Mouse (Mus musculus): ENCODE results near the gene Srek1ip1. TPM values are rescaled to one million over a fixed set of nuclear protein-coding genes. Genes with fewer than 3 reads are reported as not detected.

Gene Srek1ip1
- polyA plus RNA-seq (2015; fragmentation: Nextera tagmentation; extraction: Ambion mirVana) = 12.9 and 16.4 TPM in 2 replicates

- WGBS = 94% methylated on average over 11 of the region's 11 CpGs
- no peak for ATAC-seq (ENCODE audit: low FRiP score)
- Histone ChIP-seq H3K9ac (replicated peaks) (no peak within 1 kb of the TSS), H3K4me1 (no peaks in the 10 kb centered on the region), H3K36me3 (peaks cover 11% of the 10 kb centered on the region; the same call in 1 of the 2 replicates), H3K27me3 (replicated peaks) (no peaks in the 10 kb centered on the region), H3K4me2 (no peak within 1 kb of the TSS), H3K9me3 (replicated peaks) (no peaks in the 10 kb centered on the region), H3K27ac (replicated peaks) (no peak within 1 kb of the TSS), H3K4me3 (replicated peaks) (no peak within 1 kb of the TSS)
Observed at GRCm38 (mm10) chr13:104792184-104792583, at the start of gene Srek1ip1. TSS of gene Srek1ip1 (plus strand) at chr13:104792484.

GRCm38 (mm10) chr13:104742866-104743265 is 49.4 kb upstream of the Srek1ip1 start:
- no peak for ATAC-seq (ENCODE audit: low FRiP score)
- no peak overlapping the region for H3K27ac ChIP-seq (replicated peaks)
- no peaks in the 10 kb centered on the region for H3K4me1 ChIP-seq
- WGBS = 88% methylated on average over 4 of the region's 4 CpGs
- no peak overlapping the region for H3K4me2 ChIP-seq
- no peaks in the 10 kb centered on the region for H3K27me3 ChIP-seq (replicated peaks)
- no peak overlapping the region for H3K9ac ChIP-seq (replicated peaks)
- H3K9me3 ChIP-seq (replicated peaks) = no peaks in the 10 kb centered on the region
- H3K4me3 ChIP-seq (replicated peaks) = no peak overlapping the region
- H3K36me3 ChIP-seq = no peaks in the 10 kb centered on the region

- no peak for ATAC-seq (ENCODE audit: low FRiP score)
- no peaks in the 10 kb centered on the region for H3K36me3 ChIP-seq
- H3K9me3 ChIP-seq (replicated peaks) = no peaks in the 10 kb centered on the region
- no peak overlapping the region for H3K9ac ChIP-seq (replicated peaks)
- H3K4me3 ChIP-seq (replicated peaks) = no peak overlapping the region
- no peaks in the 10 kb centered on the region for H3K27me3 ChIP-seq (replicated peaks)
- no peaks in the 10 kb centered on the region for H3K4me1 ChIP-seq
- H3K27ac ChIP-seq (replicated peaks) = no peak overlapping the region
- H3K4me2 ChIP-seq = no peak overlapping the region
Observed at GRCm38 (mm10) chr13:104747032-104747431, 45.3 kb upstream of the Srek1ip1 start.

- Histone ChIP-seq H3K4me3 (replicated peaks) (no peak overlapping the region), H3K4me1 (no peaks in the 10 kb centered on the region), H3K9me3 (replicated peaks) (no peaks in the 10 kb centered on the region), H3K27ac (replicated peaks) (no peak overlapping the region), H3K9ac (replicated peaks) (no peak overlapping the region), H3K36me3 (no peaks in the 10 kb centered on the region), H3K4me2 (no peak overlapping the region), H3K27me3 (replicated peaks) (no peaks in the 10 kb centered on the region)
- WGBS = 100% methylated on average over 1 of the region's 1 CpGs
- no peak for ATAC-seq (ENCODE audit: low FRiP score)
Observed at GRCm38 (mm10) chr13:104759381-104759780, 32.9 kb upstream of the Srek1ip1 start.

- Histone ChIP-seq H3K4me2 (no peak overlapping the region), H3K27ac (replicated peaks) (no peak overlapping the region), H3K27me3 (replicated peaks) (no peaks in the 10 kb centered on the region), H3K4me1 (no peaks in the 10 kb centered on the region), H3K36me3 (no peaks in the 10 kb centered on the region), H3K9ac (replicated peaks) (no peak overlapping the region), H3K9me3 (replicated peaks) (no peaks in the 10 kb centered on the region), H3K4me3 (replicated peaks) (no peak overlapping the region)
- ATAC-seq (ENCODE audit: low FRiP score) = no peak
- 94% methylated on average over 4 of the region's 4 CpGs for WGBS
Observed at GRCm38 (mm10) chr13:104762401-104762800, 29.9 kb upstream of the Srek1ip1 start.

GRCm38 (mm10) chr13:104763193-104763592 is 29.1 kb upstream of the Srek1ip1 start:
- no peak overlapping the region for H3K4me2 ChIP-seq
- no peak overlapping the region for H3K9ac ChIP-seq (replicated peaks)
- H3K4me1 ChIP-seq = no peaks in the 10 kb centered on the region
- WGBS = 82% methylated on average over 3 of the region's 3 CpGs
- H3K27ac ChIP-seq (replicated peaks) = no peak overlapping the region
- no peaks in the 10 kb centered on the region for H3K36me3 ChIP-seq
- no peaks in the 10 kb centered on the region for H3K27me3 ChIP-seq (replicated peaks)
- ATAC-seq (ENCODE audit: low FRiP score) = no peak
- H3K4me3 ChIP-seq (replicated peaks) = no peak overlapping the region
- no peaks in the 10 kb centered on the region for H3K9me3 ChIP-seq (replicated peaks)

GRCm38 (mm10) chr13:104779104-104779670 is 13.1 kb upstream of the Srek1ip1 start:
- H3K27ac ChIP-seq (replicated peaks) = no peak overlapping the region
- H3K9ac ChIP-seq (replicated peaks) = no peak overlapping the region
- H3K4me1 ChIP-seq = no peaks in the 10 kb centered on the region
- ATAC-seq (ENCODE audit: low FRiP score) = no peak
- no peak overlapping the region for H3K4me2 ChIP-seq
- no peaks in the 10 kb centered on the region for H3K27me3 ChIP-seq (replicated peaks)
- H3K36me3 ChIP-seq = peaks cover 5% of the 10 kb centered on the region
- WGBS = 89% methylated on average over 1 of the region's 1 CpGs
- no peak overlapping the region for H3K4me3 ChIP-seq (replicated peaks)
- no peaks in the 10 kb centered on the region for H3K9me3 ChIP-seq (replicated peaks)

GRCm38 (mm10) chr13:104787260-104787659 is 5.0 kb upstream of the Srek1ip1 start:
- Histone ChIP-seq H3K4me1 (no peaks in the 10 kb centered on the region), H3K4me2 (no peak overlapping the region), H3K9ac (replicated peaks) (no peak overlapping the region), H3K4me3 (replicated peaks) (no peak overlapping the region), H3K9me3 (replicated peaks) (no peaks in the 10 kb centered on the region), H3K36me3 (peaks cover 13% of the 10 kb centered on the region), H3K27ac (replicated peaks) (no peak overlapping the region), H3K27me3 (replicated peaks) (no peaks in the 10 kb centered on the region)
- 91% methylated on average over 4 of the region's 4 CpGs for WGBS
- no peak for ATAC-seq (ENCODE audit: low FRiP score)

GRCm38 (mm10) chr13:104789663-104790062 is 2.6 kb upstream of the Srek1ip1 start:
- ATAC-seq (ENCODE audit: low FRiP score) = peak; percentile 66; the same call in 1 of the 2 replicates
- WGBS = 32% methylated on average over 2 of the region's 2 CpGs
- H3K9ac ChIP-seq (replicated peaks) = no peak overlapping the region
- no peak overlapping the region for H3K4me3 ChIP-seq (replicated peaks)
- peaks cover 11% of the 10 kb centered on the region; the same call in 1 of the 2 replicates for H3K36me3 ChIP-seq
- H3K27me3 ChIP-seq (replicated peaks) = no peaks in the 10 kb centered on the region
- H3K4me1 ChIP-seq = no peaks in the 10 kb centered on the region
- H3K9me3 ChIP-seq (replicated peaks) = no peaks in the 10 kb centered on the region
- H3K27ac ChIP-seq (replicated peaks) = no peak overlapping the region
- H3K4me2 ChIP-seq = no peak overlapping the region

- WGBS = 99% methylated on average over 3 of the region's 3 CpGs
- Histone ChIP-seq H3K4me1 (no peaks in the 10 kb centered on the region), H3K27ac (replicated peaks) (no peak overlapping the region), H3K4me3 (replicated peaks) (no peak overlapping the region), H3K36me3 (peaks cover 12% of the 10 kb centered on the region), H3K27me3 (replicated peaks) (no peaks in the 10 kb centered on the region), H3K9me3 (replicated peaks) (no peaks in the 10 kb centered on the region), H3K9ac (replicated peaks) (no peak overlapping the region), H3K4me2 (no peak overlapping the region)
- ATAC-seq (ENCODE audit: low FRiP score) = no peak
Observed at GRCm38 (mm10) chr13:104794421-104794820, 2.1 kb downstream of the Srek1ip1 start.

GRCm38 (mm10) chr13:104799067-104799466 is 6.8 kb downstream of the Srek1ip1 start:
- 96% methylated on average over 8 of the region's 8 CpGs for WGBS

GRCm38 (mm10) chr13:104799566-104800182 is 7.4 kb downstream of the Srek1ip1 start:
- no peak overlapping the region for H3K4me3 ChIP-seq (replicated peaks)
- 92% methylated on average over 7 of the region's 7 CpGs for WGBS
- H3K9ac ChIP-seq (replicated peaks) = no peak overlapping the region
- no peak overlapping the region for H3K4me2 ChIP-seq
- peaks cover 14% of the 10 kb centered on the region for H3K36me3 ChIP-seq
- ATAC-seq (ENCODE audit: low FRiP score) = no peak
- H3K27ac ChIP-seq (replicated peaks) = no peak overlapping the region
- H3K4me1 ChIP-seq = no peaks in the 10 kb centered on the region
- no peaks in the 10 kb centered on the region for H3K27me3 ChIP-seq (replicated peaks)
- H3K9me3 ChIP-seq (replicated peaks) = no peaks in the 10 kb centered on the region

More at GRCm38 (mm10) chr13:104799067-104799466, 6.8 kb downstream of the Srek1ip1 start:
- Histone ChIP-seq H3K36me3 (peaks cover 14% of the 10 kb centered on the region), H3K27me3 (replicated peaks) (no peaks in the 10 kb centered on the region), H3K4me3 (replicated peaks) (no peak overlapping the region), H3K4me2 (no peak overlapping the region), H3K9me3 (replicated peaks) (no peaks in the 10 kb centered on the region), H3K4me1 (no peaks in the 10 kb centered on the region), H3K27ac (replicated peaks) (no peak overlapping the region), H3K9ac (replicated peaks) (no peak overlapping the region)
- ATAC-seq (ENCODE audit: low FRiP score) = no peak

All from neural tube, embryonic 15.5 days (tissue).